ENCODE assay signal across 16 mouse cellular contexts in the genomic region with DNA sequence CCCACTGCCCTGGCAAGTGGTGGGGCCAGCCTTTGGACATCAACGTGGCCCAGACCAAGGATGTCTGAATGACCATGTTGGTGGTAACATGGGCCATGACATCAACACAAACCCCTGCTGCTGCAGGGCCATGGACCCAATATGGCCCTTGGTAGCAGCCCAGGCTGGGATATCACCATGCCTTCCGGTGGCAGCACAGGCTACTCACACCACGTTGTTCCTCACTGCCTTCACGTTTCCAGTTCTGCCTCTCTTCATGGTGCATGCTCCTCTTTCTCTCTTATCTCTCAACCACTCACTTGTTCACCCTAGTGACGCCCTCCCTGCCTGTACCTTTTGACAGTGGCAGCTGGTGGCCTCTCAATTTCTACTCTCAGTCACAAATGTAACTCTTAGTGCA. TPM values are rescaled to one million over a fixed set of nuclear protein-coding genes. Genes with fewer than 3 reads are reported as not detected.
"Had no signal": no experiment of that assay in that cellular context is flagged by ENCODE, and none has a peak within 500 bp of the region (broad histone marks: within the 10 kb centered on the region; RNA-seq: fewer than 3 reads in every experiment).

No protein-coding gene starts in this region.

- DNase-seq: kidney, adult 8-10 months; kidney, postnatal 4 days; left cerebral cortex, postnatal 4 days; lung, adult 18-20 months; lung, postnatal 36 days; thymus, postnatal 4 days had no signal

- H3K36me3 ChIP-seq: limb, embryonic 13.5 days; midbrain, embryonic 13.5 days had no signal

- ATAC-seq: inflammation-experienced regulatory T-cells, adult 6 months; intestine, postnatal 0 days; lung, postnatal 0 days; midbrain, embryonic 13.5 days had no signal

- H3K9me3 ChIP-seq: limb, embryonic 13.5 days; midbrain, embryonic 13.5 days had no signal

- H3K4me2 ChIP-seq: limb, embryonic 13.5 days; midbrain, embryonic 13.5 days had no signal

- H3K9ac ChIP-seq: limb, embryonic 13.5 days; midbrain, embryonic 13.5 days had no signal

- H3K4me3 ChIP-seq: layer of hippocampus, adult 2 months; limb, embryonic 13.5 days; midbrain, embryonic 13.5 days had no signal

- H3K27me3 ChIP-seq: limb, embryonic 13.5 days; midbrain, embryonic 13.5 days had no signal

- H3K4me1 ChIP-seq: limb, embryonic 13.5 days; midbrain, embryonic 13.5 days had no signal

- H3K27ac ChIP-seq: kidney, postnatal 0 days; layer of hippocampus, adult 2 months; limb, embryonic 13.5 days; midbrain, embryonic 13.5 days; stomach, postnatal 0 days had no signal

RNA-seq across cellular contexts. Expression of a gene that starts 15.4 kb away (rescaled TPM):
- total RNA-seq: layer of hippocampus, adult 2 months; layer of hippocampus, postnatal 10 days; left cerebral cortex, postnatal 4 days; midbrain, postnatal 0 days had no signal
- polyA plus RNA-seq: inflammation-experienced regulatory T-cells, adult 6 months; intestine, postnatal 0 days; kidney, postnatal 0 days; limb, embryonic 13.5 days; lung, postnatal 0 days; stomach, postnatal 0 days had no signal

RNA-seq across cellular contexts. Expression of a gene that starts 53.4 kb away (rescaled TPM):
- polyA plus RNA-seq: inflammation-experienced regulatory T-cells, adult 6 months had no signal

RNA-seq across cellular contexts. Expression of a gene that starts 53.8 kb away (rescaled TPM):
- polyA plus RNA-seq: inflammation-experienced regulatory T-cells, adult 6 months; intestine, postnatal 0 days; lung, postnatal 0 days had no signal

RNA-seq across cellular contexts. Expression of a gene that starts 53.8 kb away (rescaled TPM):
- polyA plus RNA-seq: inflammation-experienced regulatory T-cells, adult 6 months; lung, postnatal 0 days had no signal
